Mouse (Mus musculus) thymus, postnatal 10 days (tissue): Measurements from ENCODE around the gene Bpifa1.
"Not testable (repeated sequence)": the region's sequence is repeated elsewhere in the genome, so short reads cannot be mapped to it uniquely, and the experiment has no call there.

Source experiments
- DNase-seq, 2 experiments: peaks; one replicate each; pipeline ENCODE4 v3.0.0; 2021; ENCODE audit warnings: low spot score in 2 of 2

Gene Bpifa1

DNA sequence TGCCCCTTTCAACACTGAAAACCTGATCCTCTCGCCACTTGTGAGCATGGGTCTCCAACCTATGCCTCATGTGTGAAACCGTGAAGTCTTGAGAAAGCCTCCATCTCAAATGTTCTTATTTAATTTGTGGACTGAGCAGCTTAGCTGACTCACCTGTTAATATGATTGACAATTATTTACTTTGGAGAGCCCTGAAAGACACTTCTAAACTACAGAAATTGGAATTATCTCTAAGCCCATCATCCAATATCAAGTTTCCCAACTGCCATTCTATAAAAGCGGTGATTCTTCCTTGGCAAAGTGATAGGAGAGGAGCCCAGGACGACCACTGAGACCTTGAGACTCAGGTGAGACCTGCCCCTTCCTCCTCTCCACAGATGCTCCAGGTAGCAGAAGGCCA lies at the start of gene Bpifa1:
Gene Bpifa1, plus strand, starts transcription at position 301 of the 400 bp plus-strand sequence.
- DNase-seq = no peak

DNA sequence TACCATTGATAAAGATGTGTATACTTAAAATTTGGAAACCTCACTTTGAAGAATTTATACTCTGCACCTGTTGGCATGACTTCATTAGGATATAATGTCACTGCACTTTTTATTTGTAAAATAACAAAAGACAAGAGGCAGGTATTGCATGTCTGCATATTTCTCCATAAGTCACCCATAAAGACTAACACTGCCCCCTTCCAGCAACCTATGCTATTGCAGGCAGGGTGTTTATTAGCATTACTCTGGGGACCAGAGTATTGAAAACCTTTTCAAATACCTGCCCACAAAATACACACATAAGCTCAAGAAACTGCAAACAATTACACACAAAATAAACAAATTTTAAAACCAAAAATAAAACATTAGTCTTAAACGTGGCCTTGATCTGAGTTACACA lies 44.9 kb upstream of the Bpifa1 start:
- no peak for DNase-seq

DNA sequence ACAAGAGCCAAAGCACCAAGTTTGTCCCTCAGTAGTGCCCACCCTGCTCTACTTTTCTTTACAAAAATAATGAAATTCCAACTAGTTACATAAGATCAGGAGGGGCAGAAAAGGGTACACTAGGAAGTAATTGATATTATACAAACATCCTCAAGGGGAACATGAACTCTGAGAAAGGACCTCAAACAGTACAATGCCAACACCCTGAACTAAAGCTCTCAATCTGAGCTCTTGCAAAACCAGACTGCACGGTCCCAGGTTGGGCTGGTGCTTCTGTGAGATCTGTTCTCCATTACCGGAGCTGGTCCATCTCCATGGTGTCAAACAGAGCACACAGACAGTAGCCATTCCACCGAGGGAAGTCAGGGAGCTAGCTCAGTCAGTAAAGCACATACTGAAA lies 25.3 kb upstream of the Bpifa1 start:
- DNase-seq = no peak

DNA sequence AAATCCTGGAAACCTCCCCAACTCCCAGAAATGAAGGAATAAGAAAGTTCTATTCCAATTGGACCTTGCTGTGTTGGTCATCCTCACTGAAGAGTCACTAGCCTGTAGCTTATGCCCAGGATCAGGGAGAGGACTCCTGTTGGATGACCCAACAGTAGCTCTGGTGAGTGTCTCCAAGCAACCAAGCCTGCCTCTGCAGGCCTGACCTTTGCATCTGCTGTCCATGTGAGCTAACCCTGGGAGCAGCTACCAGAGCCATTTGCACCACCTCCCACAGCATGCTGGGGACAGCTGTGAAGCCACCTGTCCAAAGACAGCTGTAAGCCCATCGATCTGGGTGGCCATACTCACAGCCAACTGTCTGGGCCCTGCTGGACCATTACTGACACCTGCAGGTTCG lies 12.6 kb upstream of the Bpifa1 start, which contains the start of gene Bpifa3:
Gene Bpifa3, plus strand, starts transcription at position 217 of the 400 bp plus-strand sequence.
- no peak for DNase-seq

DNA sequence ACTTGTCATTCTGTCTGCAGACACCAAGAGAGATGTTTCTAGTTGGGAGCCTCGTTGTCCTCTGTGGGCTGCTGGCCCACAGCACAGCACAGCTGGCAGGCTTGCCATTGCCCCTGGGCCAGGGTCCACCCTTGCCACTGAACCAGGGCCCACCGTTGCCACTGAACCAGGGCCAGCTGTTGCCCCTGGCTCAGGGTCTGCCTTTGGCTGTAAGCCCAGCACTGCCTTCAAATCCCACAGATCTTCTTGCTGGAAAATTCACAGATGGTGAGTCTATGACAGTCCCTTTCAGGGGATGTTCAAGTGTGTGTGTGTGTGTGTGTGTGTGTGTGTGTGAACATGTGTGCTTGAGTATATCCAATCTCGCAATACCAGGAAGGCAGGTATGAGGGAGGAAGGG lies 1.1 kb downstream of the Bpifa1 start:
- no peak for DNase-seq

DNA sequence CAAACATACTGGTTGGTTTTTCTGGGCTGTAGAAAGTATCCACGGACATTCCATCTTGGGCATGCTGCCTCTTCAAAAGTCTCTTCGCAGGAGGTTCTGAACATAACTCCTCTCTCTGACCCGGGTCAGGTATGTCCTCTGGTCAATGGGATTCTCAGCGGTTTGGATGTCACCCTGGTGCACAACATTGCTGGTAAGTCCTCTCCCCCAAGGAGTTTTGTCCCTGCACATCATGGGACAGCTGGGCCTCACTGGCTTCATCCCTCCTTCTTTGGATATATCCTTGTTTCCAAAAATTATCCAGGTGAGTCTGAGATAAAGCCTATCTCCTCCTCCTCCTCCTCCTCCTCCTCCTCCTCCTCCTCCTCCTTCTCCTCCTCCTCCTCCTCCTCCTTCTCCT lies 4.8 kb downstream of the Bpifa1 start:
- no peak for DNase-seq

DNA sequence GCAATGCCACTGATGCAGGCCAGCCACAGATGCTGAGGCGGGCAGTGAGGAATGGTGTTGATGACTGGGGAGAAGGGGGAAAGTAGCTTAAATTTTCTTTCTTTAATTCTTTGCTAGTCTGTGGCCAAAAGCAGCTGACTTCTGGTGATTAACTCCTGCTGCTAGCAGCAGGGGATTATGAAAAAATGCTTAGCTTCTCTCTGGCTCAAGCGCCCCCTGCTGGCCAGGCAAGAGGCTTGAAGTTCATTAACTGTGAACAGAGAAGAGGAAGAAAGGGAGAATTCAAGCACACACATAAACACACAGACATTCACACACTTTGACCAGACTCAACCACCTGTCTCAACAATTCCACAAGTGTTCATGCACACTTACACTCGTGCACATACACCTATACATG lies 15.8 kb downstream of the Bpifa1 start:
- DNase-seq = peak in 1 of 2 experiments; percentile 33

DNA sequence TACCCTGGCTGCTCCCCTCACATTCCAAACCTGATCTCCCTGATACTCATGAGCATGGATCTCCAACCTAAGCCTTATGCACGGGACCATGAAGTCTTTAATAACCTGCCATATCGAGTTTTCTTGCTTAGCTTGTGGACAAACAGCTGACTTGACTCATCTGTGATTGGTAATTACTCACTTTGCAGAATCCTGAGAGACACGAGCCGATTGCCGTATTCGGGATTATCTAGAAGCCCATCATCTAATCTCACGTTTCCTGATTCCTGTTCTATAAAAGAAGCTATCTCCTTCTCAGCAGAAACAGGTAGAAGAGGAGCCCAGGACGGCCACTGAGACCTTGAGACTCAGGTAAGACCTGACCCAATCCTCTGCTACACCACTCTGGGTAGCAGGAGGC lies 19.6 kb downstream of the Bpifa1 start, which contains the start of gene Bpifa5:
Gene Bpifa5, plus strand, starts transcription at position 301 of the 400 bp plus-strand sequence.
- DNase-seq = no peak

DNA sequence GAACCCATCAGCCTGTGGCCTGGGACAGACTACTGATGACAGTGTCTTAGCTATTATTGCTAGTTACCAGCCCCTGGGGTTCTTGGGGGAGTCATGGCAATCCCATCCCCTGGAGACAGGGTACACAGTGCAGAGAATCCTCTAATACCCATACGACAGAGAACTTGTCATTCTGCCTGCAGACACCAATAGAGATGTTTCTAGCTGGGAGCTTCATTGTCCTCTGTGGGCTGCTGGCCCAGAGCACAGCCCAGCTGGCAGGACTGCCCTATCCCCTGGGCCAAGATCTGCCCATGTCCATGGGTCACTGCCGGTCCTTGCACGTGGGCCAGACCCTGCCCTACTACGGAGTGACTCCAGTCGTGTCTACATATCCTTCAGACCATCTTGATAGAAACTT lies 20.6 kb downstream of the Bpifa1 start:
- no peak for DNase-seq

DNA sequence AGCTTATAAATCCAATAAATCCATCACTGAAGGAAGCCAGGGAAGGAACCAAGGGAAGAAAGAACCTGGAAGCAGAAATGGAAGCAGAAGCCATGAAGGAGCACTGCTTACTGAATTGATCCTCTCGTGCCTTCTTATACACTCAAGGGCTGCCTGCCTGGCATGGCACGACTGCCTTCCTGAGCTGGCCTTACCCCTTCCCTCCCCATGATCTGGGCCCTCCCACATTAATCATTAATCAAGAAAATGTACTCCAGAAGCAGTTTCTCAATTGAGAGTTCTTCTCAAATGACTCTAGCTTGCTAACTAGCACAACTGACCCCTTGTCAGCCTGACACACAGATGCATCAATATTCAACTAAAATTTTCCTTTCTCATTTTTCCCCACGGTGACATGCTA lies 26.5 kb downstream of the Bpifa1 start:
- DNase-seq = no peak

DNA sequence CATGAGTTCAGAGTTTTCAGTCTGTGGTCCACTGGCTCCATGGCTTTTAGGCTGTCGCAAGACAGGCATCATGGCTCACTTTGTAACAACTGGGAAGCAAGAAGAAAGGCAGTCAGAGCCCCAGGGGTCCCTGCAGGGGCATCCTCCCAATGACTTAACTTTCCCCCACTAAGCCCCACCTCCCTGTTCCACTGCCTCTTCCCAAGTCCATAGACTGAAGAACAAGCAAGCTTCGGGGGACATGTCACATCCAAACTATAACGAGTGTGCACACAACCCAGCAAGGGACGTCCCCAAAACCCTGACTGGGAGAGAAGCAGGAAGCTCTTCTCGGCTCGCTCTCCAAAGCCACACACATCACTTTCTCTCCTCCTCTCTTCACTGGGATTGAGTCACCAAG lies 28.9 kb downstream of the Bpifa1 start:
- DNase-seq = no peak

DNA sequence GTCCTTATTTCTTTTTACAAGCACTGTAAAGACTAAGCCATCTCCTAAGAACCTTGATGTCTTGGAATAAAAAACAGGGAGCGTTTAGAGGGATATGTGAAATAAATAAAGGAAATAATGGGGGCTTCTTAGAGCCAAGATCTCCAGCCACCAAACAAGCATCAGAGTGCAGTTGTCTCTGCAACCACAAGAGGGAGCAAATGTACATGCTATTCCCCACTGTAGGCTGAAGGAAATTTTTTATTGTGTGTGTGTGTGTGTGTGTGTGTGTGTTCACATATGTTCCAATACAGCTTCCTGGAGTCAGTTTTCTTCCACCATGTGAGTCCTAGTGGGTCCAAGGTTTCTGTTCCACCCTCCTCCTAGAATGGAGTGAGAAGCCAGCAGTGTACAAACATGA lies 30.6 kb downstream of the Bpifa1 start:
- peak in 1 of 2 experiments; percentile 15 for DNase-seq

DNA sequence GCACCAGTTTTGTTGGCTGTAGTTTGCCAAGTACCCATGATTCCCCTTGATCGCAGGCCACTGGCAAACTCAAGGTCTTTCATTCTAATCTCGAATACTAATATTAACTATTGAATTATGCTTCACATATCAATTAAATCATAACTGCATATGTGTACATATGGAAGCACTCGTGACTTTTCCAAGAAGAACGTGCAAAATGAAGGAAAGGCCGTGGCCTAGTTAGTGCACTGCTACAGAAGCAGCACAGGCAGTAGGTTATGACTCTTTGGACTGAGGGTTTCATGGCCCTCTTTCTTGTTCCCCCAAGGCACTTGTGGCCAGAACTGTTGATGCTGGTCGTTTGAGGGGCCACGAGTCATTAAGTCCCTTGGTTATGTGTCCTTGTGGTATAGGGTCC lies 39.2 kb downstream of the Bpifa1 start:
- not testable (repeated sequence) for DNase-seq

DNA sequence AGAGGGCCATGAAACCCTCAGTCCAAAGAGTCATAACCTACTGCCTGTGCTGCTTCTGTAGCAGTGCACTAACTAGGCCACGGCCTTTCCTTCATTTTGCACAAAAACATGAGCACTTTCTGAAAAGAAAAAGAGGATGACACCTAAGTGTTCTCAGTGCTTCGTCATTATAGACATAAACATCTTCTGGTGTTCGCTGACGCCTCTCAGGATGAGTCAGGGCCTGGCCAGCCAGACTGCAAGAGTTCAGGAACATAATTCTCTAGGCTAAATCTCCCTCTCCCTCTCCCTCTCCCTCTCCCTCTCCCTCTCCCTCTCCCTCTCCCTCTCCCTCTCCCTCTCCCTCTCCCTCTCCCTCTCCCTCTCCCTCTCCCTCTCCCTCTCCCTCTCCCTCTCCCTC lies 40.4 kb downstream of the Bpifa1 start:
- DNase-seq = not testable (repeated sequence)

DNA sequence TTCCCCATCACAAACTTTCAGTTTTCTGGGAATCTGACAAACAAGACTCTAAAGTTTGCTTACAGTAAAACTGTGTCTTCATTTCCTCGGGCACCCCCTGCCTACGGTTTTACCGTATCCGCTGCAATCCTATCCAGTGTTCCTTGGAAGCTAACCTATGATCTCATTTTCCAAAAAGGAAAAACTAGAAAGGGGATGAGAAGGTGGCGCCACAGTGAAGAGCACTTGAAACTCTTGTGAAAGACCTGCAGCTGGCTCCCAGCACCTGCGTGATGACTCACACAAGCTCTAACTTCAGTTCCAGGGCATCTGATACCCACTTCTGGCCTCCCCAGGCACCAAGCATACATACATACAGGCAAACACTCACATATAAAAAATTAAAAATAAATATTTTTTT lies 42.6 kb downstream of the Bpifa1 start:
- no peak for DNase-seq

DNA sequence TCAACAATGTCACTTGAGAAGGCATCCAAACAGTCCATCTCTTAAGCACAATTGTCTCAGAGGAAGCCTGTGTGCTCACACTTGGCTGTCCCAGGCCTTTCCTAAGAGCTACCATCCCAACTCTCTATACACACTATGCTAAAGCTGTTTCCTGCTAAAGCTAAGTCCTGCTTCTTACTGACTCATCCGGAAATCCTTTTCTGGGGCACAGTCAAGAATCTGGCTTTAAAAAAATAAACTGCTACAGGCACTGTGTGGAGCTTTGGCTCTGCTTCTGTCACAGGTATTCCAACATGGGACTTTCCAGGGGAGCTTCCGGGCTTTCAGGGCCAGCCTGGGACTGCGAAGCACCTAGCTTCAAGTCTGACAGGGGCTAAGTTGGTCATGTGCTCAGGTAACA lies 43.1 kb downstream of the Bpifa1 start:
- DNase-seq = no peak

DNA sequence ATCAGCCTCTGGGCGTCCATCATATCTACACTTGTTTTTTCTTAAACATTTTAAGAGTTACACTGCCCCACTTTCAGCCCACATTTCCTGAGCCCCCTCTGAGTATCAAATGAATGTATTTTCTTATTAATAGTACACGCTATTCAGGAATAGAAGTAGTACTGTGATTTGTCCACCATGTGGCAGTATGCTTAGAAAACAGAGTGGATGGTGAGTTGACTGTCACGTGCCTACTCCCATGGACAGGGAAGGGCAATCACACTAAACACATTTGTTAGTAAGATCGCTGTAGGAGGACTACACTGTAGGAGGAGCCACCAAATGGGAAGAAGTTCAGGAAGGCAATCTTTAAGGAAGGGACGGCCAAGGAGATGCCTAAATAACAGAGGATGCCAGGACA lies 44.8 kb downstream of the Bpifa1 start:
- no peak for DNase-seq

DNA sequence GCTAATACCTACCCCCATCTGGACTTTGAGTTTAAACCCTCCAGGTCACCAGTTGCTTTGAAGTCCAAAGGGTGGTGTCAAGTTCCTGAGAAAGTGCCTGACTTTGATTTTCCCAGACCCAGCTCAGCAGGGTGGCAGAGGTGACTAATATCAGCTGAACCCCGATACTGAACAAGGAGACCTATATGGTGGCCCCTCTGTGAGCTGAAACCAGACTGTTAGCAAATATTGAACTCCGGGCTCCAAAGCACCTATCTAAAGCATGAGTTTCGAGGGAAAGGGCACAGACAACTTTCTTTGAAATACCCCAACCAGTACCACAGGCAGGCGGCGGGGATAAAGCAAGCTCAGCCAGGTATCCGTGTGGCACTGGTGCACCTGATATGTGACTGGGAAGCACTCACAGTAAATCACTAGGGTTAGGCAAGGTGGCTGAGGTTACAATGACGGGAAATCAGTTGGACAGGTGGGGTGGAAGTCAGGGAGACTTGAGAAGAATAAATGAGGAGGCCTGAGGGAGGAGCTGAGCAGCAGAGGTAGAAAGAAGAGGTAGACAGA lies 47.3 kb downstream of the Bpifa1 start:
- DNase-seq = no peak

DNA sequence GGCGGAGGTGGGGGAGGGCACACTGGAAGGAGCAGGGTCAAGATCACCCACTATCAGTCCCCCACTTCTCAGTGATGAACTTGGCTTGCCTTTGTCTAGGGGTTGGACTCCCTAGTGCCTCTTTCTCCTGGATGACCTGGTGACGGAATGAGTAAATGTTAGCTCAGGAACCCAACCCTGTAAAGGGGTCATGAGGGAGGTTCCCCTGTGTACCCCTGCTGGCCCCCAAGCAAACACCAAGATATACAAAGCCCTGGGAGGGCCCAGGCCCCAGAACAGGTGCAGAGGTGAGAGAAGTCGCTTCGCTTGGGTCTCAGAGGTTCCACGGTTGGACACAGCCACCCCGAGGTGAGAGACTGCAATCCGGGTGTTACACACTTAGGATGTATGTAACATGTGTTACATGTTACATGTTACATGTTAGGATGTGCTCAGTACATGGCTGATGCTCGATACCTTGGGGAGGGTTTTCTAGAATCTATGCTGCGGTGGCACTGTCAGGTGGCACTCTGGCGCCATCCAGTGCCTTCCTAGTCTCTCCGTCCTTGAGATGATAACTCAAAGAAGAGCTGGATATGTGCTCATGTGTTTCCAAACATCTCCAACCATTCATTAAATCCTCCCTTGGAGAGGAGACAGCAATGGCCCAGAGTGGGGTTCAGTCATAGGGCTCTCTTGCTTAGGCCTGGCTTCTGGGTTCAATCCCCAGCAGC lies 48.0 kb downstream of the Bpifa1 start, which contains the start of gene Bpifb1:
Gene Bpifb1, plus strand, starts transcription at position 273 of the 713 bp plus-strand sequence.
- DNase-seq = no peak

DNA sequence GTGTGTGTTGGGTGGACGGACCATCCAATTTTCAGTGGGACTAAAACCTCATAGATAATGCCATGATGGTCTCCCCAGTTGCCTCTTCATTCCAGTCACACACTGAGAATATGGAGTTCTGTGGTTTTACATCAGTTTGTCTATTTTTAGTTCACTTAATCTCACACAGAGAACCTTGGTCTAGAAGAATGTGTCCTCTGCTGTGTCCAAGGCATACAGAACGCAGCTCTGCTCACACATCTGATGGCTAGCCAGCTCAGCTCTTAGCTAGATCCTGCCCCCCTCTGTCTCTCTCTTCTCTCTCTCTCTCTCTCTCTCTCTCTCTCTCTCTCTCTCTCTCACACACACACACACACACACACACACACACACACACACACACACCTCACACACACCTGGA lies 49.5 kb downstream of the Bpifa1 start:
- no peak for DNase-seq

DNA sequence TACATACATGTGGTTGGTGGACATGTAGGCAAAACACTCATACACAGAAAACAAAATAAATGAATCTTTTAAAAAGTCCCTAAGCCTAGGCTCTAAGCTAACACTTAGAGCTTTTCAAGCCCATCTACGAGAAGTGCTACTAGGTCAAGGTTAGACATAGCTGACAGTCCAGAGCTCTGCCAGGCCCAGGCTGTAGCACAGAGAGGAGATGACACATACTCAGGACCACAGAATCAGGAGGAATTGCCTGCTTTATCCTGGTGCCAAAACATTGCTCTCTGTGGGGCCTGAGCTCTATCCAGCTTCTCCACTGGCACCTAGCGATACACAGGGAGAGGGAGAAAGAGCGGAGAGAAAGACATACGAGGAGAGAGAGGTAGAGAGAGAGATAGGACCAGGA lies 50.4 kb downstream of the Bpifa1 start:
- no peak for DNase-seq

DNA sequence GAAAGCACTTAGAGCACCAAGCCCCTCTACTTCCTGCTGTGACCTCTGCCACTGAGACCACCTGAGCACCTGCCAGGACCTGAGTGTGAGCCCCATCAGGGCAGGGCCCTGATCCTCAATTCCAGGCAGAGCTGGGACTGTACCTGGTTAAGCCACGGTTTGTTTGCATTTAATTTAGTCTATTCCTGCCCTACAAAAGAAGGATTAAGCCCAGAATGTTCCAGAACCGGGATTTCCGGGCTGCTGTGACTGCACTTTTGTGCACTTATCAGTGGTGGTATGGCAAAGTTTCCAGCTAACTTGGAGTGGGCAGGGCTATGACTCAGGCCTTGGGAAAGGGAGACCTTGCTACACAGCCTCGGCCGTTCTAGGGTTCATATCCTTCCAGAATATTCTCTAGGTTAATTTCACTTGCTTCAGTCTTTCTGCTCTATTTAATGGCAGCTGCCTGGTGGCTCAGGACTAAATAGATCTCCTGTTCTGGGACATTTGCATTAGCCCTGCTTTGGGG lies 51.4 kb downstream of the Bpifa1 start:
- DNase-seq = no peak

DNA sequence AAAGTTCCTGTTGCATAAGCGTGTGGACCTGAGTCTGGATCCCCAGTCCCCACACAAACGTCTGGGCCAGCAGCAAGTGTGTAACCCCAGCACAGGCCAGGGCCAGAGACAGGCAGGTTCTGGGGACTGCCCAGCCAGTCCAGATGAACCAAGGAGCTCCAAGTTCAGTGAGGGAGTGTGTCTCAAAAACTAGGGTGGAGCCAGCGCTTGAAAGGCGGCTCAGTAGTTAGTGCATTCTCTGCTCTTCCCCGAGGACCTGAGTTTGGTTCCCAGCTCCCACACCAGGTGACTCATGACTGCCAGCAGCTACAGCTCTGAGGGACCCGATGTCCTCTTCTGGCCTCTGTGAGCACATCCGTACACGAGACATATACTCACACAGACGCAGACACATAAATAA lies 54.4 kb downstream of the Bpifa1 start:
- DNase-seq = no peak
